Mouse (Mus musculus) CD4-positive helper T cell, adult 2 months (primary cell): ENCODE measurements around the gene Gm49711.

ENCODE experiments used
- DNase-seq: peaks from one replicate; pipeline ENCODE4 v3.0.0-alpha.2; 2012; ENCODE audit warnings: low read depth, missing footprints, low spot score

Gm49711 gene

DNA sequence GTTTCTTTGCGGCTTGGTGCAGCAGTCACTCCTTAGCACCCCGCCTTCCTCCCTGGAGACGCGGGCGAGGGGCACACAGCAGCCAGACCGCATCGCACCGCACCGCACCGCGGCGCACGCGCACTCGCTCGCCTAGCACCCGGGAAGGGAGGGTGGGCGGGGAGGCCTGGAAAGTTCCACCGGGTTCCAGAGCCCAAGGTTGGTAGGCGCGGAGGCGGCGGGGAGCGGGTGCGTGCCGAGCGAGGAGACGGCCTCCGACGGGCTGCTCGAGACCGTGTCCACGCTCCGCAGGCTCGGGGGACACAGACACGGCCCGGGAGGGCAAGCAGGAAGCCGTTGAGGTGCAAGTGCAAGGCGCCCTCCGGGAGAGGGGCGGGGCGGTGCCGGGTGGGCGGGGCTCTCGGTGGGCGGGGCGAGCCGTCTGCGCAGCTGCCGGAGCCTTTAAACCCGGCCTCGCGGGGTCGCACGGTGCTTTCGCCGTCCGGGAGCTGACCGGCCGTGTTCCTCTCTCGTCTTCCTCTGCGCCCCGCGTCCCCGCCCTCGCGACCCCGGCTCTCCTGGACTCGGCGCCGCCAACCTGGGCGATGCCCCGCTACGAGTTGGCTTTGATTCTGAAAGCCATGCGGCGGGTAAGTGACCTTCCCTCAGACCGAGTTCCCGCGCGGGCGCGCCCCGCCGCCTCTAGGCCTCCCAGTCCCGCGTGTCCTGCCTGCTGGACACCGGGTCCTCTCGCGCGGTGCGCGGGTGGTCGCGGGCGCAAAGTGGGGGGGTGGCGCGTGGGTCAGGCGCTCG is at the start of gene Gm49711, which contains the start of the genes Mrps6 and Slc5a3:
Gm49711 (plus strand) TSS at position 465 of the 792 bp plus-strand sequence.
Mrps6 (plus strand) TSS at position 419 of the 792 bp plus-strand sequence.
Slc5a3 (plus strand) TSS at position 471 of the 792 bp plus-strand sequence.
- peak; percentile 89 for DNase-seq

DNA sequence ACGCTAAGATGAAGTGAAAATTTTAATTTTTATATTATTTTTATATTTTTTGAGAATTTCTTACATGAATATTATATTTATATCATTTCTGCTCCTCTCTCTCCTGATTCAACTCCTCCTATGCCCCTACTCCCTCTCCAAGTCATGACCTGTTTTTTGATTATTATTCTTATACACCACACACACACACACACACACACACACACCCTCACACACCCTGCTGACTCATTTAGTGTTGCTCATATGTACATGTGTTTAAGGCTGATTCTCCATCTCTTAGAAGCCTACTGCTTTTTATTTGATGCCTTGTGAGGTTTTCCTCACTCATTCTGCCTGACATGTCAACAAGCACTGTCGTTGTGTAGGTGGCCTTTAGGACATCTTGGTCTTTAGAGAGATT is 48.5 kb upstream of the Gm49711 start:
- DNase-seq: no peak

DNA sequence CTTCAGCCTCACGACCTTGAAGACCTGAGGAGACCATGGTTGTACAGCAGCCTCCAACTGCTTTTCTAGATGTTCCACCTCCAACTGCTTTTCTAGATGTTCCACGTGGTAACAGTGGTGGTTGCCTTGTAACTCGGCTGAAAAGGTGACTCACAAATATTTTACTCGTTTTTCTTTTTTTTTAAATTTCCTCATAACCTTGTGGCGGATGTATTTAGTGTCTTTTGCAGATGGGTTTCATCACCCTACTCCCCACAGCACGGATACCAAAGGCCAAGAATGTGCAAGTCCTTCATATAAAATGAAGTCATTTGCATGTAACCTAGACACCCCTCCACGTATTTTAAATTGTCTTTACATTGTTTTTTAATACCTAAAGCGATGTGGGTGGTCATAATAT is 41.3 kb upstream of the Gm49711 start:
- no peak for DNase-seq

DNA sequence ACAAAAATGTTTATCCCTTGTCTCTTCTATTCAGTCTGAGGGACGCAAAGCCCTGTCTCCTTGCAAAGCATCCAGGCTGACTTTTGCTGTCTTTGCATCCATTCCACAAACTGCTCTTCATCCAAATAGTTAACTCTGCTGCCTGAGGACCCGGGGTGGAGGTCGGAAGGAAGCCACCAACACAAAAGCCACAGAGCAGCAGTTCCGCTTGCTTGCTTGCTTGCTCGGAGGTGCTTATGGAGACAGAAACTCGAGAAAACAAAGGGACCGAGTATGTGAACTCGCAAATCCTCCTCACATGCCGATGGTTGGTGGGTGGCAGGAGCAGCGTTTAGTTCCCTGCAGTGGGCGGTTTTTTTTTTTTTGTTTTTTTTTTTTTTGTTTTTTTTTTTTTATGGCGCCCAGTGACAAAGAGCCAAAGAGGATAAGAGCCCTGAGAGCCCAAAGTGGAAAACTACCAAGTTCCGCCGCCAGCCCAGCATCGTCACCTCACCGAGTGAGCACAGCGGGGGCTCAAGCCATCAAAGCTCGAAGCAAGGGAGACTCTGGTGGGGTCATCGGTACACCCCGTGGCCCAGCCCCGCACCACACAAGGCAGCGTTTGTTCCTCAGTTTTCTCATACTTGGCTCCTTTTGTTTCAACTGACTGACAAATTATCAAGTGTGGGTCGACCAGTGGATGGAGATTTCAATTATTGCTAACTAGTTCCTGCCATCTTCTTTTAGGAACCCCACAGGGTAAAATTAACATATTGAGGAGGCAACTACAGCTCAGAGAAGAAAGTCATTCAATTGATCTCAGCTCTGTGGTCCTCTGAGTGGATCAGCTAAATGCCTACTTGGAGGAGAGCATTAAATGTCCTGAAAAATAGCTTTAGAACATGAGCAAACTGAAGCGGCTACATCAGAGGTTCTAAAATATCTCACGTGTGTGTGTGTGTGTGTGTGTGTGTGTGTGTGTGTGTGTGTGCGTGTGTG is 38.7 kb upstream of the Gm49711 start:
- DNase-seq: peak; percentile 62

DNA sequence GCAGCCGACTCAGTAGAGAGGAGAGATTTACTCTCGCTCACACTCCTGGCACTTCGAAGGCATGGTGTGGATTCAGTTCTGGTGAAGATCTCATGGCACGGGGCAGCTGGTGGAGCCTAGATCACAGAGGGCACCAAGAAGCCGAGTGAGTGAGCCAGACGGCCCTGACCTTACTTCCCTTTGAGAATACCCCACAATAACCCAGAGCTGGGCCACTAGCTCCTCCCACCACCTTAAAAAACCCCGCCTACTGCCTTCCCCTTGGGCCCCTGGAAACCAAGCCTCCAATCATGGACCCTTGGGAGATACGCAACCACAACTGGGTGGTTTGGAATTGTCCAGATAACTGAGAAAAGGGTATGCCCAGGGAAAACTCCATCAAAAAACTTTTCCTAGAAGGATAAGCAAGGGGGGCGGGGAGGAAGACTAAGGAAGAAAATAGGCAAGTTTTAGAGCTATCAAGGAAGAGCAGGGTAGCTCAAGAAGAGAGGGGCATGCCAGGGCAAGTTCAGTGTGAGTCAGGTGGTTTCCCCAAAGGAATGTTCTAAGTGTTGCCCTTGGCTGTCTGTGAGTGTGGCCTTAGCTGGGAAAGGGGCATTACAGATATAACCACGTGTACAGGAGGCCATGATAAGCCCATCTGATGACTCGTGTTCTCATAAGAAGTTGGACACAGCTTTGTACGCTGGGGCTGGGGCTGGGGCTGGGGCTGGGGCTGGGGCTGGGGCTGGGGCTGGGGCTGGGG is 36.3 kb upstream of the Gm49711 start:
- DNase-seq: no peak

DNA sequence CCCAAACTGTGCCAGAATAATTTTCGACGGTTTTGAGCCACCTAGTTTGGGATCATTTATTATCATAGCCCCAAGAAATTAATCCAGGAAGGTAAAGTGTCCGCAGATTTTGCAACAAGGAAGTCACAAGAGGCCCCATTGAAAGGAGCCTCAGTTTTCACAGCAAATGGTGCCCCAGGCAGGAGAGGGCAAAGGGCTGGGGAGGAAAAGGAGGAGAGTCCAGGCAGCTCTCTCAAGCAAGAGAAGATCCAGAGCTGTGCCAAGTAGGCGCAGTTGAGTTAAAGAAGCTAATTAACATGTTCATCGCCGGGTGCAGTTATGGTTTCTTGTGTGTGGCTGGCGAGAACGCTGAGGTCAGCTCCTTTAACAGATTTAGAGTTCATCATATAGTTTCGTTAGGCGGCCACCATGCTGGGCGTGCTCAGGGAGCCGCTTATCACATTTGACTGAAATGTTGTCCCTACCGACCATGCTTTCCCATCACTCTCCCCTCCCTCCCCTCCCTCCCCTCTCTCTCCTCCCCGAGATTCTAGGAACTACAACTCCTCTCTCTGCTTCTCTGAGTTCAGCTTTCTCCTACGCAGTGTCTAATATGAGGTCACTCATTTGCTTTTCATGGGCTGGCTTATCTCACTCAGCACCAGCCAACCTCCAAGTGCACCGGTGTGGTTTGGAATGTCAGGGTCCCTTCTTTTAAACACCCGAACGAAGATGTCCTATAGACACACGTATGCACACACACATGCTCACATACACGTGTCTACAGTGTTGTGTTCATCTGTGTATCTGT is 35.4 kb upstream of the Gm49711 start:
- no peak for DNase-seq

DNA sequence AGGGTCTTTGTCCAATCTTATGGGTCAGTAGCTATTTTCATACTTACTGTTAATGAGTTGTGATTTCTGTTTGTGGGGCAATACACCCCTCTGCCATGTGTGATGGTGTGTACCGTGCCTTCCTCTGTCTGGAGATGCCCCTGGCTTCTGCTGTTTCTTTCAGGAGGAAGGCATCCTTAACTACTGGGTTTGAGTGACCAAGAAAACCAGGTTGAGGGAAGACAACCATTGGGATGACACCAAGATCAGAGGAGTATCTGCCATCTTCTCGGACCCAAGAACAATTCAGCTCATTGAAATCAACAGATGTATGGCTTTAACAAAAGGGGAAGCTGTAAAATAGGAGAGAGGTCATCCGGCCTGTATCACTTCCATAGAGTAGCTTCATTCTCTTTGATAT is 24.8 kb upstream of the Gm49711 start:
- DNase-seq: no peak

DNA sequence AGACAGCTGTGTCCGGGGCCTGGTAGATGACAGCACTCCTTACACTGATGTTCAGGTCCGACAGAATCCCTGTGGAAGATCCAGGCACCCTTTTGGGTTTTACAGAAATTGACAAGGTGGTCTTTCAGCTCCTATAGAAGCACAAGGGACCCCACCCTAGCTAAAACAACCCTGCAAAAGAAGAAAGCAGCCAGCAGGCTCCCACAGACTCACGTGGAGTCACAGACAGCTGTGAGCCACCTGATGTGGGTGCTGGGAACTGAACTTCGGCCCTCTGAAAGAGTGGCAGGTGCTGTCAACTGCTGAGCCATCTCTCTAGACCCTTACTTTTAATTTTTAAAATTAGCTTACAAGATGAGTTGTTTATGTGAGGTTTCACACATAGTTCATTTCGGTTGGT is 23.4 kb upstream of the Gm49711 start:
- DNase-seq: no peak

DNA sequence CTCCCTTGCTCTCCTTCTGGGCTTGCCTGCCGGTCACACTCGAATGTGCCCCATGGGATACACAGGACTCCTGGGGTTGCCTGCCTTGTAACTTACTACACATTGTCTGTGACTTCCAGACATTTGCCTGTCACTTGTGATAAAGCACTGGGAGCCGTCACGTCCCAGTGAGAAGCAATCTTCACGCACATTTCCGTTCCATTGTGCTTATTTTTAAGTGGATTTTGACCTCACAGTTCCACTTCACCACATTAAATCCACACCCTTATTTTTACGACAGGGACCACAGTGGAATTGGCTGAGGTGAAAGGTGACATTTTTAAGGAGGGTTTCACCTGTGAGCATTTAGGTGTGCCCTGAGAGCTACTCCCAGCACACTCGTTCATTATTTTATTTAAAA is 21.4 kb upstream of the Gm49711 start:
- no peak for DNase-seq

DNA sequence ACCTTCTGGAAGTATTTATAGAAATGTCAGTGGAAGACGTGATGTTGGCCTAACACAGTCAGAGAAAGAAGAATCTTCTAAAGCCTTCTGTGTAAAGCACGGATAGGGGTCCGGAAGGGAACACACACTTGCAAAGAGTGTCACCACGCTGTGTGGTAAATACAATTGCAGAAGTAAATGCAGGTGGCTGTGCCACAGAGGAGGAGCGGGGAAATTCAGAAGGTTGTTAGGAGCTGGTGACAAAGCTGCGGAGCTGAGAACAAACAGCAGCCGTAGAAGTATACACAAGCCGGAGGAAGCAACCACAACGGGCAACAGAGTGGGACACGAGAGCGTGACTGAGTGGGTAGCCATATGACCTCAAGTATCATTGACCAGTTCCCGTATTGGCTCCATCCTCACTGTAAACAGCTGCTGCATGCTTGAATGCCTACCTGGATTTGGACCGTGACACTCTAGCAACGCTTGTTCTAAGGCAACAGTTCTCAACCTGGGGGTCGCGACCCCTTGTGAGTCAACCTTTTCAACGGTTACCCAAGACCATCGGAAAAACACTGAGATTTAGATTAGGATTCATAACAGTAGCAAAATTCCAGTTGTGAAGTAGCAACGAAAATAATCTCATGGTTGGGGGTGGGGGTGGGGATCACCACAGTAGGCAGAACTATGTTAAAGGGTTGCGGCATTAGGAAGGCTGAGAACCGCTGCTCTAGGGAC is 20.1 kb upstream of the Gm49711 start:
- DNase-seq: no peak

DNA sequence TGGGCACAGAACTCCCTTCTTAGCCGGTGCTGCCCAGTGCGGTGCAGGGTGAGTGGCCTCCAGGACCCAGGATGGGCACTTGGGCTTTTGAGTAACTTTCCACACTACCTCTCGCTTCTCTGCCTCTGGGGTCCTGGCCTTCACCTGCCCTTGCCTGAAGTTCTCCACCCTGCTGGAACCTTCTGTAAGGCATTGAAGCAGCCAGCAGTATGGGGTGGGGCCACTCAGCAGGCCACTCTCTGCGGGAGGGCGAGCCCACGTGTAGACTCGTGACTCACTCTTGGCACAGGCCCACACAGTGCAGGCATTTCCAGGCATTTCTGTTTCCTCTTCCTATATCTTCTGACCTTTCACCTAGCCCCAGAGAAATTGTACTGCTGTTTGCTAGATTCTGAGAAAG is 18.7 kb upstream of the Gm49711 start:
- DNase-seq: no peak

DNA sequence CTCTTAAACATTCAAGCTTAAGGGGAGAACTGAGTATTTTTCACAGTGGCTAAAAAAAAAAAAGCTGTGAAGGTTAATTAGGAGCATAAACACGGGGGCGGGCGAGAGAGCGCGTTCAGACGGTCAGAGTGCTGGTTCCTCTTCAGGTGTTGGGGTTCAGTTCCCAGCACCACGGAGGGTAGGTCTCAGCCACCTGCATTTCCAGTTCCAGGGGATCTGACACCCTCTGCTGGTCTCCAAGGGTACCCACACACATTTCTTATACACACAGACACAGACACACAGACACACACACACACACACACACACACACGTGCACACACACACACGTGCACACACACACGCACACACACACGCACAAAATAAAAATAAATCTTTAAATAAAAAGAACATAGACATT is 18.1 kb upstream of the Gm49711 start:
- DNase-seq: no peak

DNA sequence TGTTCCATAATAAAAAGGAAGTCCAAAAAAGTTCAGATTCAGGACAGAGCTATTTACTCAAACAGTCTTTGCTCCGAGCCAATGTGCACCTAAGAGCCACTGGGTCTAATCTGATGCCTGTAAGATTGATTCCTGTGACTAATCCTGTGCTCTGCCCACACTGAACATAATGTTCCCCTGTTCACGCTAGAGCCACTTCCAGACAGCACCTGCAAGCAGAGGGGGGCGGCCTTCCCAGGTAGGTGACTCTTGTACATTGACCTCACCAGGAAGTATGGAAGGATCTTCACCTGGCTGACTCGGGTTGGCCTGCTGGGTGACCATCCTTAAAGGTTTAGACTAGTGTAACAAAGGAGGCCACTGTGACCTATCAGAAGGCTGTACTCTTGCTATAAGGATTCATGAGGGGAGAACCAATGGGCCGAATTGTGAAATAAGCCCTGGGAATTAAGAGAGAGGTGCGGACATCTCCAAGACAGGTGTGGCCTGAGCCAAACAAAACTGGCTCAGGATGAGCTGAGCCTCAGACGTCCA is 6.3 kb upstream of the Gm49711 start:
- DNase-seq: no peak

DNA sequence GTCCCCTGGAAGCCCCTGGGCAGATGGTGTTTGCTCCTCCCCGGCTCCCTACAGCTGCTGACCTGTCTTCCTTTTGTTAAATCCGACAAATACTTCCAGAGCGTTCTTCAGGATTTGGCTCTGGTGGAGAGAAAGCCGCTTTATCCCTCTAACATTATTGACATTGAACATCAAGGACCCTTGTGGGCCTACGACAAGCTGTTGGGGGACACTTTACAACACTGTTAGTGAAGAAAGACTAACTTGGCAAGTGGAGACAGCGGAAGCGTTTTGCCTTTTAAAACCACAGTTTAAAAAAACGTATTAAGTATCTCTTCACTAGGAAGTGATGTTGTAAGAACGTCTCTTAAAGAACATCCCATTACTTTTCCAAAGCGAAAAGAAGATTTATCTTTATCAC is 5.5 kb upstream of the Gm49711 start:
- DNase-seq: no peak

DNA sequence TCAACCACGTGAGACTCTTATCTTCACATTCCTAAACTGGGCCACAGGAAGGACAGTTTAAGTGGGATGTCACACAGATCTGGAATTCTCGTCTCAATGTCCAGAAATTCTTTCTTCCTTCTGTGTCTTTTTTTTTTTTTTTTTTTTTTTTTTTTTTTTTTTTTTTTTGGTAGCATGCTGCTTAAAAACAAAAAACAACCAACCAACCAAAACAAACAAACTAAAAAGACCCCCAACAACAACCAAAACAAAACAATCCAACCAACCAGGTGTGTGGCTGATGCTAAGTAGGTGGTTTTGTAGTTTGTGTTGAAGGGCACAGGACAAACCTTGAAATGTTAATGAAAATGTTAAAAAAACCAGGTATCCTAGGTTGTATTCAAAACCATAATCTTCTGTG is 1.4 kb upstream of the Gm49711 start:
- DNase-seq: no peak

DNA sequence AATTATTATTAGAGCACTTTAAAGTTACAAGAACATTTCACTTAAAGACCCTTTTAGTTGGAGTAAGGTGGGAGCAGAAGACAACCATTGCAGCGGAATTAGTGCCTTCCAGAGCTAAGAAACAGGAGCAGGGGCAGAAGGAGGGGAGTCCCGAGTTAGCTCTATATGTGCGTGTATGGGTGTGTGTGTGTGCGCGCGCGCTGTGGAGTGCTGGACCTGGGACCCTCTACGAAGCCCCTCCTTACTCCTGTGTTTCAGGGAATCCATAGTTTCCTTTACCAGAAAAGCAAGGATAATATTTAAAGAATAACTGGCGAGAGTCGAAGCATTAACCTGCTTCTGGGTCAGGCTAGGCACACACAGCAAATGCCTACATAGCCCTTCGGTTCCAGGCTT is 662 bp upstream of the Gm49711 start:
- DNase-seq: no peak

DNA sequence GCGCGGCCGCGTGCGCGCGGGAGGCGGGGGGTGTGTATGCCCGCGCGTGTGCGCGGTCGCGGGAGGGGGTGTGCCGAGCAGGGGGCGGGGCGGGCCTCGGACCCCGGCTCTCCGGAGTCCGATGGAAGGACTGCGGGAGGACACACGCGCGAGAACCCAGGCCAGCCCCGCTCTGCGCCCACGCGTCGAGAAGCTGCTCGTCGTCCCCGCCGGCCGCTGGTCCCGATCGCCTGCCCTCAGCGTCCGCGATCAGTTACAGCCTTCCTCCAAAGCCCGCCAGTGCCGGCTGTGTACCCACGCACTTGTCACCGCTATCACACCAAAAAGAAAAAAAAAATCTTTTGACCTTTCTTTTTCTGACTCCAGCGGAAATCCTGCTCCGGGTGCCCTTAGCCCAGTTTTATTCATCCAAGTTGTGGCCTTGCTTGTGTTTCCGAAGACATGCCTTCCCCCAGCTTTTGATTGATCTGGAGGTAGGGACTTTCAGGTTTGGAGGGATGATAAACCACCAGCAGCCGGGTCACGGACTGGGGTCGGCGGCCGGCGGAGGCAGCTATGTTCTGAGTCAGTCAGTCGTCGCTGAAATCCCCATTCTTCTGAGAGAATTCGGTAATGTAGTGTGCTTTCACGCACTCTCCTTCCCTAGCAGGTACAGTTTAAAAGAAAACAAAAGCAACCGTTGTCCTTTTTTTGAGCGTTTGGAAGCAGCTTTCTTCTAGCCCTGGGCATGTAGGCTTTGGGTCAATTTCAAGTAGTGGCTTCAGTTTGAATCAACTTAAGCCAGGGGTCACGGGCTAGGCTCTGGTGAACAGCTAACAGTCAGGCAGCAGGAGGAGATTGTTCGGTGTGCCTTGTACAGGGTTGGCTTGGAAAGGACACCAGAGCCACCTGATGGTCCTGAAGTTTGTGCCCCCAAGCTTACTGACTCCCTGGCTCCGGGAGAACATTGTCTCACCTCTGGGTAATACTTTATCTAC is 816 bp downstream of the Gm49711 start:
- peak; percentile 68 for DNase-seq

DNA sequence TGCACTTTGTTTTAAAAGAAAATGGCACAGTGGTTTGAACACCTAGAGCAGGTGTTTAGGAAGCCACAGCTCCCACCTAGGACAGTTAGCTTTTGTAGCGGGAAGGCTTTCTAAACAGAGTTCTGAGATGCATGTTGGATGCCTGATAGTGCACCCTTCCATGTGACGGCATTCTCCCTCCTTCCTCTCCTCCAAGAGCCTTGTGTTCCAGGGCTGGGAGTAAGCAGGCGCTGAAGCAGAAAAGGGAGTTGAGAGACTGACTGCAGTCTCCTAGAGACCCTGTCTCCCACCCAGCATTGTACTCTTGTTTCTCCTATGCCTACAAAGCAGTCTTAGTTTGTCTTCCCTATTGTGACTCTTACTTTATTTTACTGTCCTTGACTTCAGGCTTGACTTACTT is 2.1 kb downstream of the Gm49711 start:
- DNase-seq: no peak

DNA sequence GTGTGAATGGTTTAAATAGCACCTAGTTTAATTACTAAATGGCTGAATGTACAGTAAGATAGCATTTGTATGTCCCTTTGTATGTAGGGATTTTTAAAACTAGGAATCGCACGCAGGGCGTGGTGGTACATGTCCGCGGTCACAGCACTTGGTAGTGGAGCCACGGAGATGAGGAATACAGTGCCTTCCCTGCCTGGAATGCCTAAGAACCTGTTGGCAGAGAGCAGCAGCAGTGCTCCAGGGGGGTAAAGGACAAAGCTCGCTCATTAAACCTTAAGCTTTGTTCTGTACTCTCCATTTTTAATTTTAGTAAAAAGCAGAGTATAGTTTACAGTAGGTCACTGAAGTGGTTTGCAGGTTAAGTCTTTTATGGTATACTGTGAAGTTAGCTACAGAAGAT is 3.5 kb downstream of the Gm49711 start:
- DNase-seq: no peak
